Mouse (Mus musculus): ENCODE measurements at regions not wholly inside any gene's neighbourhood (a gene's known extent, or its start where the extent isn't known, plus 50 kb on each side); places are given as distances from the start of the nearest gene placed in this dataset.
"Not testable (repeated sequence)": the region's sequence is repeated elsewhere in the genome, so short reads cannot be mapped to it uniquely, and the experiment has no call there.

DNA sequence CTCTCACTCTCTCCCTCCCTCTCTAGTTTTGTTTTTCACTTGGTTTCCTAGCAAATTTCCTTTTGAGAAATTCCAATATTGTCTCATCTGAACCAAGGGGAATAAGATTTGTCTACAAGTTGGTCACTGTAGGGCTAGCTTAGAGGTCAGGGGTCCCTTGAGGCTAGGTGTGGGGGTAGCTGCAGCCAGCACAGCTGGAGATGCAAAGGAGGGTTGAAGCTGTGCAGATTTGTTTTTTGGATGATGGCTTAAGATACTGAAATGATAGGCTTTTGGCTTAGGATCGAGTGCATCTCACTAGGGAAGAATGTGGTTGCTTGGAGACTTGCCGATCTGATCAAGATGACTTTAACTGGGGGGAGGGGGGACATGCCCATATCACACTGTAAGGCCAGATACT is 88.3 kb upstream of the Tmem28 start:
- DNase-seq (ENCODE audit: low spot score in 2 of 2), result no peak

DNA sequence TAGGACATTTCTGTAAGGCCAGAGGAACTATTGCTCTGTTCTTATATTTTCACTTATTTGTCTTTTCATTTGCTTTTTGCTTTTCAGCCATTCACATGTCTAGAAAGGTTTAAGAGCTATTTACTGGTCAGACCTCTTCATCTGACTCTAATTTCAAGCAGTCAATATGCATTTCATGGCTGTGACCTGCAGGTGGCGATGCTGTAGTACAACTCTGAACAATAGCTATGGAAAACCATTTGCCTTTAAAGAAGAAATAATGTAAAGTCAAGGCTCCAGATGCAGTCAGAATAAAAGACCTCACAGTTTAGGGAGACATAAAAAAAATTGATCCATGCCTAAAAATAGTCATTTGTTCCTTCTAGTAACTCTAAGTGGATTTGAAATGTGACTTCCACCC is 95.7 kb upstream of the Tmem28 start:
- DNase-seq (ENCODE audit: low spot score in 2 of 2), result peak in 1 of 2 experiments; percentile 40

DNA sequence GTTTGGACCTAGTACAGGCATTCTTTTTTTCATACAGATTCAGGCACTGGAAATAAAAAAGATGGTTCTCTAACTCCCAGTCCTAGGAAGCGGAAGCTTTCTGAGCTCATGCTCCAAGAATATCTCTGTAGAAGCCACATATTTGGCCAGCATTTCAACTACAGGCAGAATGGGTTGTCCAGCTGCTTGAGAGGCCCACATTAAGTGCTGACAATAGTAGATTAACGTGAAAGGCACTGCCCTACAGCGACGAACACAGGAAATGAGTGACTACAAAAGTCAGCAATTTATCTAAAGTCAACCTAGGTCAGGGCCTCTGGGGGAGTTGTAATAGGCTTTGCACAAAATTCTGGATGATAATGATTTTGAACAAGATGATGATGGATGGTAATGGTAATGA is 125.5 kb upstream of the Tmem28 start:
- no peak for DNase-seq (ENCODE audit: low spot score in 2 of 2)

DNA sequence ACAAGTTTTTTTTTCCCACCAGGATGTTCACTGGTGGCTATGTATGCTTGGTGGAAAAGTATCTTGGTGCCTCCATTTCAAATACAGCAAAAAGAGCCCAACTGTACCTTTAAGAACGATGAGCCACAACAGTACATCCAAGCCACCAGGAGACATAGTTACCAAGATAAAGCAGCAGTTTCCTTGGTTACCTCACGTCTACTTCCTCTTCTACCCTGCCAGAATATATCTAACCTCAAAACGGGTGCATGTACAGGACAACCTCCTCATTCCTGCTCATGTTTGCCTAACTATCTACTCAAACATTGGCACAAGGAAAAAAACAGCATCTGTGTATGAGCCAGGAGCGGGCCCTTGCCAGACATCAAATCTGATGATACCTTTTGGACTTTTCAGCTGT is 129.8 kb upstream of the Tmem28 start:
- DNase-seq (ENCODE audit: low spot score in 2 of 2), result peak; percentile 3 to 6

DNA sequence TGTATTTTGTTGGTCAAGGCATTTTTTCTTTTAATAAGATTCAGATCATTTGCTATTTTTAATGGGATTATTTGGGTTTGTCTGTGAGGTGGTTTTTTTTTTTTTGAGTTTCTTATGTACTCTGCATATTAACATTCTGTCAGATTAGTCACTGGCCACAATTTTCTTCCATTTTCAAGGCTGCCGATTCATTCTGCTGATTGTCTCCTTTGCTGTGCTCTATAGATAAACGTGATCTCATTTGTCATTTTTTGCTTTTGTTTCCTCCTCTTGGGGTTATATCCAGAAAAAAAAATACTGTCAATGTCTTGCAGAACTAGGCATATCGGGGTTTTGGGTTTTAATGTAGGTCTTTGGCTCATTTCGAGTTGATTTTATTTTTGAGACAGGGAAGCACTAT is 131.1 kb upstream of the Tmem28 start:
- DNase-seq (ENCODE audit: low spot score in 2 of 2), result no peak

DNA sequence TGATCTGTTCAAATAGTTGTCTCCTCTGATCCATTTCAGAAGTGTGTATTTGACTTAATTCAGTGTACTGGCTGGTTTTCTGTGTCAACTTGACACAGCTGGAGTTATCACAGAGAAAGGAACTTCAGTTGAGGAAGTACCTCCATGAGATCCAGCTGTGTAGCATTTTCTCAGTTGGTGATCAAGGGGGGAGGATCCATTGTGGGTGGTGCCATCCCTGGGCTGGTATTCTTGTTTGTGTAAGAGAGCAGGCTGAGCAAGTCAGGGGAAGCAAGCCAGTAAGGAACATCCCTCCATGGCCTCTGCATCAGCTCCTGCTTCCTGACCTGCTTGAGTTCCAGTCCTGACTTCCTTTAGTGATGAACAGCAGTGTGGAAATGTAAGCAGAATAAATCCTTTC is 138.3 kb upstream of the Tmem28 start:
- DNase-seq (ENCODE audit: low spot score in 2 of 2), result not testable (repeated sequence)

DNA sequence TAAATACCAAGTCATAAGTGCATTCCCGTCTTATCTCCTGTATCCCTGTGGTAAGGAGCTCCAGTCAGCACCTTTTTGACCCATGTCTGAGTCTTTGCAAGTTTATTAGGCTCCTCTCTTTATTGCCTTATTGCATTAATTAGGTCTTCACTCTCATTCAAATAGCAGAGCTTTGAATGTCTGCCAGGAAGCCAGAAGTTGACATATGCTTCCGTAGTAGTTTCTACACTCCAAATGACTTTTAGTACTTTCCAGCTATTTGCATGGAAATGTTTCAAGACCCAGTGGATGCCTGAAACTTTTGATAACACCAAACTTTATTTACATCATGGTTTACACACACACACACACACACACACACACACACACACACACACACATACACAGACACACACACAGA is 153.2 kb upstream of the Tmem28 start:
- no peak for DNase-seq (ENCODE audit: low spot score in 2 of 2)

DNA sequence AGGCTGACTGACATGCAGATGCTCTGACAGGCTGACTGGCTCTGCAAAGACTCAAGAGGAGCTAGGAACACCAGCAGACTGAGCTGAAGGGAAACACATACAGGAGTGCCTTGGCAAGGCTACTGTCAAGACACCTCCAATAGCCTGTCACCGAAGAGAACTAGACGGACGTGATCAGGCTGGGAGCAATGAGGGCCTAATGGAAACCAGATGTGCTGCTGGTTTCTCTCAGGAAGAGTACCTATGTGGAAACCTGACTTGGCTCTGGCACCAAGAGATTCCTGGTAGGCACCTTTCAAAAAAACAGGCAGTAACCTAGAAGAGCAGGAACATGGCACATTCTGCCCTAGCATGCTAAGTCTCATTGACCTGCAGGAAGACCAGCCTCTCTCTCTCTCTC is 158.3 kb upstream of the Tmem28 start:
- DNase-seq (ENCODE audit: low spot score in 2 of 2), result no peak

DNA sequence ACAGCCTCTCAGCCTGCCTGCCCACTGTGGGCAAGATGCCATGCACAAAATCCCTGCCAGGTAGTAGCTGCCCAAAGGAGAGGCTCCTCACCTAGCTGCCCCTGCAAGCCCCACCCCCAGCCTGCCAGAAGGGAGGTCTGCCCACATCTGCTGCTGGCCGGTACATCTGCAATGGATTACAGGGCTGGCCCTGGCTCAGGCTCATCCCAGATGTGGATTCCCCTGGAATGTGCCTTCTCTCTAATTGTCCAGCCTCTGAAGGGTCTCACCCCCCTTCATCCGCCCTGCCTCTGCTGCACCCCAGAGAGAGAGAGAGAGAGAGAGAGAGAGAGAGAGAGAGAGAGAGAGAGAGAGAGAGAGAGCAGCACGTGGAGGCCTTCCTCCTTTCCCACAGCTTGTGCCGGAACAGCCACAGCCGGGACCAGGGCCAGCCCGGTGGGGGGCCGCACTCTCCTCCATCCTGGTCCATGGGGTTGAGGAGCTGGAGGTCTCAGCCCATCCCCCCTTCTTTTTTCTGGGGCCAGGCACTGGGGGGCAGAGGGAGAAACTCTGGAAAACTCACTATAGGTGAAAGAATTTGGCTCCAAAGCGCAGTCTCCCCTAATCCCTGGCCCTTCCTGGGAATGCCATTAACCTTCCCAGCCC is 161.2 kb upstream of the Tmem28 start:
- DNase-seq (ENCODE audit: low spot score in 2 of 2), result no peak

DNA sequence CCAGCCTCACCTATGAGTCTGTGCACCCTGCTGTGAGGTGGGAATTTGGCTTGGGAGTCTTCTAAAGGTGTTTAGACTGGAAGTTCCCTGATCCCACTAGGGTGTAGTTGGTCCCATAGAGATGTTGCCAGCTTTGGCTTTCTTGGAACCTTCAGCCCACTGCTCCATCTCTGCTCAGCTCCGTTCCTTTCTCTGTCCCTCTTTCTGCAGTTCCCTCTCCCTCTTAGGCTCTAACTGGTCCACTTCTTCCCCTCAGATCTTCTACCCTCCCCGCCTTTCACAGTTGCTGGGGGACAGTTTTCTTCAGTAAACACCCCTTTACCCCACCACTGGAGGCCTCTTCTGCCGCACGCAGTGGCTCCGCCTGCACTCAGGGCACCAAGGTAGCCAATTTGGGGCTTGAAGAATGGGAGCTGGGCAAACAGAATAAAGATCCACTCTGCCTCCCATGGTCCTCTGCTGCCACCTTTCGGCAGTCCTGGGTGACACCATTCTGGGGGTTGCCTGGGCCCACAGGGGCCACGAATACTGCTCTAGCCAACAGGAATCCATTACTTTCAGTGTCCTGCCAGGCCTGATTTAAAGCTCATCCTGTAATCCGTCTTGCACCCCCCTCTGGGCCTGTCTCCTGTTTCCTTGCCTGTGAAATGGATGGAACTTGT is 162.9 kb upstream of the Tmem28 start:
- DNase-seq (ENCODE audit: low spot score in 2 of 2), result peak in 1 of 2 experiments; percentile 54

DNA sequence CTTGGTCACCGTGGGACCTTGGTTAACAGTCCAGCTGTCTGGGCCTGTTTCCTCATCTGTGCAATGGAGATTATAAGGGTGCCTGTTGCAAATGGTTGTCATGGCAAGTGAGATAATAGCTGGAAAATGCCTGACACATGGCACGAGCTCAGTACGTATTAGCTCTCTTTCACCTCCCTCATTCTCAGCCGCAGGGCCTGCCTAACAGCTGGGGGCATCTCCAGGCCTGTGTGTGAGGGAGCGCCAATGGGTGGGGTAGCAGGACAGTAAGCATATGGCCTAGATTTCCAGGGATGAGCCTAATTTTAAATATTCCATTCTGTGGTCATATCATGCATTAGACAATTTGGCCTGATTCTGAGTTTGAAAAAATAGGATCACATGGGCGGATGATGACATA is 163.8 kb upstream of the Tmem28 start:
- DNase-seq (ENCODE audit: low spot score in 2 of 2), result no peak

DNA sequence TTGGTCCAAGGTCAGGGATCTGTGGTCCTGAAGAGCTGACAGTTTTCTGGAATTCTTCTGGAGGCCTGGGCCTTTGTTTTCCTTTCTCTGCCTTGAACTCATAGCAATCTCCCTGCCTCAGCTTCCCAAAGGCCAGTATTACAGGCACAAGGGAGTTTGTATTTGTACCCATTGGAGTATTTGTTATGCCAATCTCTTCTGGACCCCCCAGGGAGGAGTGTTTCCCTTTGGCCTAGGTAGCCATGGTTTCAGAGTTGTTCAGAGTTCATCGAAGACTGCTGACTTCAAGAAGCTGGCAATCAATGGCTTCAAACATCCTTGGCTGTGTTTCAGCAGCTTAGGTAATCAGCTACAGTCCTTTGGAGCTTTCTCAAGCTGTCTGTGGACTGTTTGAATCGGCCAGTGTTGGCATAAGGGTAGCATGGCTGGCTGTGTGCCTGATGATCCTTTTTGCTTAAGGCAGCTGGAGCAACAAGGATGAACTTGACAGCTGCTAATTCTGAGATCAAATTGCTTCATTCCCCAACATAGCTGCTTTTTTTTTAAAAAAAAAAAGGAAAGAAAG is 161.2 kb upstream of the Pja1 start:
- no peak for DNase-seq (ENCODE audit: low spot score in 2 of 2)

DNA sequence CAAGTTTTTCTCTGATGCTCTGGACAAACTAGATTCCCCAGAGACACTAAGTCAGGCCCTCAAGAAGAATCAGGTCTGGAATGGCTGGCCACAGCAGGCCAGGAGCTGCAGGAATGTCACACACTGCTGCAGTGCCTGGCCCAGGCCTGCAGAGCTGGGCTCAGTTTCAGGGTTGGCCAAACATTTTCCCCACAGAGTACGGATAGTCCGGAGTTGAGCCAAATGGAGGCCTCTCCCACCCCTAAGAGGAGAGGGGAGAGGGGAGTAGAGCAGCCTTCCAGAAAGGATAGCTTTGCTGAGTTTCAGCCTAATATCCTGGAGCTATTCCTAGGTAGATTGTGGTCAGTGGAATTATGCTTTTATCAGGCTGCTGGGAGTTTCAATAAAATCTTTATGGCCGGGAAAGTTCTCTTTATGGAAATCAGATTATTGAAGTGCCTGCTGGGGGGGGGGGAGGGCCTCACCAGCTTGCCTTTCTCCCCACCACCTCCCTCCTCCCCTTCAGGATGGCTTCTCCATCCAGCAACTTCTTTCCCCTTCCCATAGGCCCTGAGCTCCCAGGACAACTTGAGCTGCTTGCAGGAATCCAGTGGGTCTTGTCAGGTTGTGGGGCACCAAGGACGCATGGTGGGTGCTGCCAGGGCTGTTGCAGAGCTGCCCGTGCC is 153.6 kb upstream of the Pja1 start:
- DNase-seq (ENCODE audit: low spot score in 2 of 2), result no peak

DNA sequence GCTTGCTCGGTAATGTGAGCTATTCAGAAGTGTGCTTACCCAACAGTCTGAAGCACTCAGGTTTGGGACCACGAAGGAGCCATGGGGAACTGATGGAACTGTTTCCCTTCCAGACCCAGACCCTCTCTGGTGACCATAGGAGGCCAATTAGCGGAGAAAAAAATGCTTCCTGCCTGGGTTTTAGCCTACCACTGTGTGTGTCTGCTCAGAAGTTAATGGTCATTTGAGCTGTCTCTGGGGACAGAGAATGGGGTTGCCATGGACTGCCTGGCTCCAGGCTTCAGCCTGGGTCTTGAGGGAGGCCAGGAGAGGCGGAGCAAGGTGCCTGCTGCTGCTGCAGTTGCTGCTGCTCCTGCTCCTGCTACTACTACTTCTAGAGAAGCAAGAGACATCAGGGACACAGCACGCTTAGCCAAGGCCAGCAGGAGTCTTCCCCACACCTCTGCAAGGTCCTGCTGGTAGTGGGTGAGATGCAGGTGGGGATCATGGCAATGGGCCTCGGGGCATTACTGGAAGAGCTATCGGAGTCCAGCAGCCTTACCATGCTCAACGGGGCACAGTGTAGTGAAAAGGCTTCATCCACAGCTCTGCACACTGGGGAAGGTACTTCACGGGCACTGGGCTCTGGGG is 141.2 kb upstream of the Pja1 start:
- DNase-seq (ENCODE audit: low spot score in 2 of 2), result no peak

DNA sequence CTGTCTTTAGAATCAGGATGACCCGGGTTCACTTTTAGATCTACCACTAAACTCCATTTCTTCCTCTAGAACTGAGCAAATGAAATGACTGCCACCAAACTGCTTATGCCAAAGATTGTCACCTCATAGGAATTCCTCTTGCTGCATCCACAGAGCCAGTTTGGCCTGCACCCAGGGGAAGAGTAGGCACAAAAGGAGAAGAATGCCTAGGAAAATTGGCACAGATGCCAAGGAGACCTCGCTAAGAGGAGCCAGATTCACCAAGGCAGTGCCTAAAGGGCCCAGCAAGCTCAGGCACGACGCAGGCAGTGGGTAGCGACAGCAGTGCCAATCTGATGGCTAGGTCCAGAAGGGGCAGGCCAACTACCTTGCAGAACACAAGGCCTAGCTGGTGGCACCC is 139.0 kb upstream of the Pja1 start:
- DNase-seq (ENCODE audit: low spot score in 2 of 2), result no peak

DNA sequence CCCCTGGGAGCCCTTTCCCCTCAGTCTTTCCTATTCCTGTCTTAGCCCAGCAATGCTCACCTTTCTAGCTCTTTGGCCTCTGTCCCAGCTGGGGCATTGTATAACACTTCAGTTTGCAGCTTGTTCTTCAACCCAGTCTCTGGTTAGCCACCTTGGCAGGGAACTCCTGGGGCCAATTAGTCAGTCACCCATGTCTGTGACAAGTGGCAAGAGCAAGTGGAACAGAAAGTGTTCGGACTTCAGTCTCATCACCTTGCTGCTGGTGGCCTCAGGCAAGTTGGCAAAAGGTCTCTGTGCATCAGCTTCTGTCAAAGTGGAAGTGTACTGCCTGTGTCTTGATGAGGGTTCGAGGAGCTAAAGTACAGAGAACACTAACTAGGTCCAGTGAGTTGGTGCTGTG is 138.5 kb upstream of the Pja1 start:
- no peak for DNase-seq (ENCODE audit: low spot score in 2 of 2)

DNA sequence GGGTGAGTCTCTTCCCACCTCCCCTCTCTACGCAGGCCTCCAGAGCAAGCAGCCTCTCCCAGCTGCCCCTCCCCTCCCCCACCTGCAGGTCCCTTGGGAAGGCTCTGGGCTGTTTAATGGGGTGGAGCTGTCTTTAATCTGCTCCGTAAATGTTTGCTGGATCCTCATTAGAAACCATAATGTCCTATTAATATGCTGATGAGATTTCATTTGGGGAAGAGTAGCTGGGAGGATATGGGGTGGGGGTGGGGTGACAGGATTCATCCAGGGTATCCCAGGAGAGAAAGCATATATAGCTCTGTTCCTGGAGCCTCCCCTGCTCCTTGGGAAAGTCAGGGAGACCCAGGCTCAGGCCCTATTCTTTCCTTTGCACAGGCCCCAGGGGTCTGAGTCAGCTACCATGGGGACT is 137.2 kb upstream of the Pja1 start:
- no peak for DNase-seq (ENCODE audit: low spot score in 2 of 2)

DNA sequence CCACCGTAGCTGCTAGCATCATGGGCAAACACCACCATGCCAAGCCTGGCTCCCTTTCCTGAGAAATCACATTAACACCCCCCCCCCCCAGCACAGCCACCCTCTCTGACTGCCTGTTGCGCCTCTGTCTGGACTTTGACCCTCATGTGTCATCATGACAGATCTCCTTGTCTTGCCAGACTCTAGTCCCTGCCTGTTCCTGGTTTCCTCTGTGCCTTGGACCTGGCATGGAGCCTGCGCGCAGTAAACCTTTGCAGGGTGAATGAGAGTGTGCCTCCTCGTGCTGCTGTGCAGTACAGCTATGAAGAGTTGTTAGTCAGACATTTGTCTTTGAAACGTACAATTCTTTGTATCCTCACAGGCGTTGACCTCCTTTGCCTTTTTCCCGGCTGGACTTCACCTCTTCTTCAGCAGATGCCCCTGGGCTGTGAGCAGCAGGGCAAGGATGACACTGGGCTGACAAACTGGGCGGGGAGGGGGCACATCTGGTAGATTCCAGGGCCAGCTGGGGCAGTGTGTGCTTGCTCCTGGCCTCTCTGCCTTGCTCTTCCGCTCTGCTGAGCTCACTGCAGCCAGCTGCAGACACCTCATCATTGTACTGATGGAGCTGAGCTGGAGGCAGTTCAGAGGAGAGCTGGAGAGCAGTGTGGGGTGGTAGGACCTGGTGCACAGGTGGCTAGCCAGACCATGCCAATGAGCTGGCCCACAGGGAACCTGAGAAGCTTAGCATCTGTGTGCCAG is 134.2 kb upstream of the Pja1 start:
- DNase-seq (ENCODE audit: low spot score in 2 of 2), result no peak

DNA sequence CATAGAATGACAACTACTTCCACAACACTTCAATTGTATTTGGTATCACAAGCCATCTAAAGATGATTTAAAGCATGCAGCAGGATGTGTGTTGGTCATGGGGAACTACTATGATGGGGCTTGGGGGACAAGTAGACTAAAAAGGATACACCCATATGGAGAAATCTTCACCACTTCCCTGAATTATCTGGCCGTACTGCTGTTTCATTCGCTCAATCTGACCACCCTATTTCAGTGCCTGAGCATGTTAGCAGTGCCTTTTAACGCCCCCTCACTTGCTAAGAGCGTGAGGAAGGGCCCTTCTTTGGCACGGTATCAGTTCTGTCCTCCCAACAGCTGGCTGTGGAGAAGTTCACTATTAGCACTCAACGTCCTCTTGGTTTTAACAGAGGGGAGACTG is 132.6 kb upstream of the Pja1 start:
- no peak for DNase-seq (ENCODE audit: low spot score in 2 of 2)

DNA sequence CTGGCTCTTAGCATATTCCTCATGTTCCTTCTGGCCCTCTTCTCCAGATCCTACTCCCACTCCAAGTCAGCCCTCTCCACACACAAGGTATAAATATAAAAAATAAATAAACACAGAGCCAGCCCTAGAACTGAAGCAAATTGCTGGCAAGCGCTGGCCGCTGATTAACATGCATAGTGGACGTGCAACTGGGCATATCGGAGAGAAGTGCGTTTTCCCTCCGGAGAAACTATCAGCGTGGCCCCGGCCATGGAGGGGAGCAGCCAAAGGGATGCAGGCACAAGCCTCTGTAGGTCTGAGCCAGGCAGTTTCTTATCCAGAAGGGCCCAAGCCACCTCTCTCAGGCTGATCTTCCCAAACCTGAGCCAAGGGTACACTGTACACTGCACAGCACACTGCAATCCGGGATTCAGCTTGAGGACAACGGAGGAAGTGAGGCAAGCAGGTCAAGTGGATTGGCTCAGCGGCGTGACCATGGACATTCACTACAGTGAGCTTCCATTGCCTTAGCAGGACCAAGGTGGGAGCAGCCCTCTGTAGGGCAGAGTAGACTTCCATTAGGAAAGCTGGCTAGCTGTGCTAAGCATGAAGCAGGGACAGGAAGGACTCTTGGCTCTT is 131.3 kb upstream of the Pja1 start:
- no peak for DNase-seq (ENCODE audit: low spot score in 2 of 2)

DNA sequence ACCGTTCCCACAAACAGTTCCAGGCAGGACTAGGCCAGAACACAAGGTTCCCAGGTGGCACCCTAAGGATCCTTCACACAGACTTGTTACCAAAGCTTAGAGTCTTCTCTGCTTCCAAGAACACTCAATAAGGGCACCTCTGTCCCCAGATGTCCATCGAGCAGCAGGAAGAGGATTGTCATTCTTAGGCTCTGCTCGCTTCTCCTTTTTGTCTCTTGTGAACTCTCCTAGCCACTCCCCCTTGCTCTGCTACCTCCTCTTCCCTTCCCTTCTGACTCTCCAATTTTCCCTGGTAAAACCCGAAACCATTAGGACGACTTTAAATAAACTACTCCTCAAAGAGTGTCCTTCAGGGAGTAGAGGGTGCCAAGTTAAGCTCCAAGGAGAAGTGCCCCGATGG is 124.4 kb upstream of the Pja1 start:
- DNase-seq (ENCODE audit: low spot score in 2 of 2), result no peak
